Mouse (Mus musculus) lung, postnatal 0 days (tissue): ENCODE data around the gene Sfxn3. TPM values are rescaled to one million over a fixed set of nuclear protein-coding genes. Genes with fewer than 3 reads are reported as not detected.
A peak's percentile ranks its signal among the peaks of the same experiment; 100 is the strongest.

Experiments used
- ATAC-seq: fragments of 200-750 bp; cut with Nextera tagmentation; 2 replicates; pipeline ENCODE4 v1.8.0; 2017; ENCODE audit warnings: moderate library complexity
- DNase-seq: peaks from one replicate; pipeline ENCODE4 v3.0.0-alpha.2; 2016; ENCODE audit warnings: low spot score
- H3K27ac ChIP-seq: fragments of 300-500 bp; sonication (generic); 2 replicates; pipeline ENCODE4 v1.5.1; 2014; ENCODE audit warnings: antibody characterized with exemption, mild to moderate bottlenecking, low read length, mixed read lengths
- H3K27me3 ChIP-seq: fragments of 300-500 bp; sonication (generic); replicated peaks from 2 replicates; pipeline ENCODE4 v1.6.1; 2014; ENCODE audit warnings: low read length, mixed read lengths; ENCODE audit not compliant: insufficient read depth
- H3K36me3 ChIP-seq: fragments of 300-500 bp; sonication (generic); 2 replicates; pipeline ENCODE4 v1.6.1; 2014; ENCODE audit warnings: low read length, mixed read lengths; ENCODE audit not compliant: insufficient read depth
- H3K4me1 ChIP-seq: fragments of 300-500 bp; sonication (generic); 2 replicates; pipeline ENCODE4 v1.6.1; 2014; ENCODE audit warnings: antibody characterized with exemption, low read depth, low read length, mixed read lengths; ENCODE audit not compliant: insufficient read depth
- H3K4me2 ChIP-seq: fragments of 300-500 bp; sonication (generic); replicated peaks from 2 replicates; pipeline ENCODE4 v1.6.1; 2014; ENCODE audit warnings: low read depth, mild to moderate bottlenecking, low read length, moderate library complexity, mixed read lengths
- H3K4me3 ChIP-seq: fragments of 300-500 bp; sonication (generic); 2 replicates; pipeline ENCODE4 v1.5.1; 2014; ENCODE audit warnings: low read depth, low read length
- H3K9ac ChIP-seq: fragments of 300-500 bp; sonication (generic); replicated peaks from 2 replicates; pipeline ENCODE4 v1.6.1; 2014; ENCODE audit warnings: low read depth, mild to moderate bottlenecking
- H3K9me3 ChIP-seq: fragments of 300-500 bp; sonication (generic); 2 replicates; pipeline ENCODE4 v1.6.1; 2016; ENCODE audit warnings: low read length, mixed read lengths
- CTCF ChIP-seq: IDR thresholded peaks from 2 replicates; pipeline ENCODE4 v1.5.1; 2016; ENCODE audit warnings: antibody characterized with exemption, mild to moderate bottlenecking
- EP300 ChIP-seq: IDR thresholded peaks from 2 replicates; pipeline ENCODE4 v1.6.1; 2016; ENCODE audit warnings: antibody characterized with exemption, mild to moderate bottlenecking, control low read depth
- WGBS: fragments of 180-500 bp; shearing (Covaris S2); extraction: QIAGEN DNeasy Blood & Tissue Kit; methylation state at CpG from one replicate; pipeline ENCODE4 v1.1.7; 2014; 5-methylcytosine and 5-hydroxymethylcytosine counted together
- polyA plus RNA-seq: library from polyadenylated mRNA; unstranded; fragments of >200 nt; fragmentation: Nextera tagmentation; extraction: Ambion mirVana; gene quantifications from 2 replicates; pipeline ENCODE4 v1.2.1, GENCODE M21; 2015

Sfxn3 gene
- 45.6 and 53.0 TPM in 2 replicates for polyA plus RNA-seq

DNA sequence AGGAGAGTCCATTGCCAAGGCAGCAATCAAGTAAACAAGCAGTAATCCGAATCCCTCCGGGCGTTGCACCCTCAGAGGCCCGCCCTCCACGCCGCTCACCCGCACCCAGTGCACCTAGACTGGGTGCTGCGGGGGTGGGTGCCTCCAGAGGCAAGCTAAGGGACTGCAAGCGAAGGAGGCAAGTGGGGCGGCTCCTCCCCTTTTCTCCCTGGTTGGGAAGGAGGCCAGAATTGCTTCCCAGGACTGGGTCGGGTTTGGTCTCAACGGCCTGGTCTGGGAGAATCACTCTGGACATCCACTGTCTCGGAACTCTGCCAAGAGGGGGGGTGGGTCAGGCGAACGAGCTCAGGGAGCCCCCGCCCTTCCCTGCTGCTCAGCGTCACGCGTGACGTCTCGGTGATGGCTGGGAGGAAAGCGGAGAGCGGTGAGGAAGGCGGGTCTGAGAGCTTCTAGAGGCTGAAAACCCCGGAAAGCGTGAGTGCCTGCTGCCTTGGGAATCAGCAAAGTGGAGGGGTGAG is at the start of gene Sfxn3:
Gene Sfxn3 (plus strand): TSS at position 87 of the 518 bp plus-strand sequence.
- ATAC-seq: peak; percentile 82
- no peaks in the 10 kb centered on the region for H3K9me3 ChIP-seq
- peaks cover 11% of the 10 kb centered on the region; the same call in 1 of the 2 replicates for H3K36me3 ChIP-seq
- peaks cover 7% of the 10 kb centered on the region for H3K4me1 ChIP-seq
- 0 out of 2 replicates have a peak, but pooled peaks have one; percentile 33 for TF ChIP-seq EP300
- TF ChIP-seq CTCF: peak; percentile 83
- DNase-seq: peak; percentile 97
- peak within 1 kb of the TSS; percentile 65 for H3K9ac ChIP-seq
- peak within 1 kb of the TSS; percentile 99 for H3K27ac ChIP-seq
- peak within 1 kb of the TSS; percentile 67 for H3K4me2 ChIP-seq
- WGBS: 0% methylated on average over 26 of the region's 26 CpGs
- peak within 1 kb of the TSS; percentile 57 for H3K4me3 ChIP-seq
- peaks cover 17% of the 10 kb centered on the region; the same call in 1 of the 2 replicates for H3K27me3 ChIP-seq

- DNase-seq (no peak), ATAC-seq (no peak)
- Histone ChIP-seq H3K9ac (no peak overlapping the region), H3K4me2 (no peak overlapping the region), H3K27me3 (no peaks in the 10 kb centered on the region), H3K36me3 (no peaks in the 10 kb centered on the region), H3K4me1 (no peaks in the 10 kb centered on the region), H3K4me3 (no peak overlapping the region), H3K27ac (no peak overlapping the region), H3K9me3 (no peaks in the 10 kb centered on the region)
- no peak for TF ChIP-seq CTCF
- no peak for TF ChIP-seq EP300
- 76% methylated on average over 11 of the region's 11 CpGs for WGBS
Observed at GRCm38 (mm10) chr19:44997786-44998185, 49.5 kb upstream of the Sfxn3 start.

DNA sequence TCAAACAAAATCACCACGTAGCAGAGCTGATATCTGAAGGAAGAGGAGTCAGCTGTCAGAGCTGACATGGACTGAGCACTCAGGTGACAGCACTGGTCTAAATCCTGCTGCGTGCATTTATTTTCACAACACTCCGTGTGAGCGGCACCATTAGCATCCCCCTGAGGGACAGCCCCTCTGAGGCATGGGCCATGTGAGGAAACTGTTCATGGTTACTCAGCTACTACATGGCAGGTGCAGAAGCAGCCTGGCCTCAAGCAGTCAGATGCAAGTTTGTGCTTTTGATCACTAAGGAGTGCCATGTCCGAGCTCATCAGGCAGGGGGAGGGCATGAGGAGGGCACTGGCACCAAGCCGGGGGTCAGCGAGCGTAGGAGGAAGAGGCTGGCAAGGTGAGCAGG is 47.7 kb upstream of the Sfxn3 start:
- H3K27me3 ChIP-seq: no peaks in the 10 kb centered on the region
- no peak overlapping the region for H3K4me2 ChIP-seq
- 78% methylated on average over 8 of the region's 8 CpGs for whole genome bisulfite sequencing
- no peak overlapping the region for H3K9ac ChIP-seq
- no peaks in the 10 kb centered on the region for H3K36me3 ChIP-seq
- no peaks in the 10 kb centered on the region for H3K4me1 ChIP-seq
- DNase-seq: no peak
- ATAC-seq: no peak
- no peaks in the 10 kb centered on the region for H3K9me3 ChIP-seq
- H3K27ac ChIP-seq: no peak overlapping the region
- no peak overlapping the region for H3K4me3 ChIP-seq
- TF ChIP-seq EP300 (no peak), CTCF (no peak)

GRCm38 (mm10) chr19:45002301-45002700 is 45.0 kb upstream of the Sfxn3 start:
- no peak overlapping the region for H3K9ac ChIP-seq
- ATAC-seq: no peak
- WGBS: 67% methylated on average over 3 of the region's 3 CpGs
- H3K27ac ChIP-seq: no peak overlapping the region
- no peak overlapping the region for H3K4me3 ChIP-seq
- no peak overlapping the region for H3K4me2 ChIP-seq
- no peaks in the 10 kb centered on the region for H3K9me3 ChIP-seq
- DNase-seq: no peak
- H3K36me3 ChIP-seq: no peaks in the 10 kb centered on the region
- no peaks in the 10 kb centered on the region for H3K27me3 ChIP-seq
- TF ChIP-seq CTCF (peak; percentile 46), EP300 (no peak)
- H3K4me1 ChIP-seq: peaks cover 11% of the 10 kb centered on the region

GRCm38 (mm10) chr19:45003740-45004516 is 43.4 kb upstream of the Sfxn3 start:
- Histone ChIP-seq H3K9ac (no peak overlapping the region), H3K4me2 (no peak overlapping the region), H3K4me3 (no peak overlapping the region), H3K27me3 (no peaks in the 10 kb centered on the region), H3K9me3 (no peaks in the 10 kb centered on the region), H3K4me1 (peaks cover 14% of the 10 kb centered on the region), H3K27ac (no peak overlapping the region), H3K36me3 (no peaks in the 10 kb centered on the region)
- DNase-seq (no peak), ATAC-seq (no peak)
- 89% methylated on average over 7 of the region's 7 CpGs for WGBS
- no peak for TF ChIP-seq EP300
- TF ChIP-seq CTCF: no peak

DNA sequence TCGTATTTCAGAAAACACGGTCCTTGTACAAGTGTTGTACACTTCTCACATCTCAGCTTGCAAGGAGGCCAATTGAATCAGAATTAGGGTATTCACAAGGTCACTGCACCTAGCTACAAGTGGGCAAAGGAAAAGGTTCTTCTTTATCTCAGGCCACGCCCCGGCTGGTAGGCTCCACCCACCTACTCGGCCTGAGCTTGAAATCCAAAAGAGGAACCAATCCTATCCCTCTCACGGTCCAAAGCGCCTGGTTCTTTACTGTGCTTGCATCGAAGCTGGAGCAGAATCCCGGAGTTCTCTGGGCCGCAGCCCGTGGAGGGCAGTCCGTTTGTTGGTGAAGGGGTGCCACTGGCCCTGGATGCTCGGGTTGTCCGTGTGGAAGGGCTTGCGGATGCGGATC is 41.9 kb upstream of the Sfxn3 start, which contains the start of gene Twnk:
Gene Twnk (plus strand): TSS at position 220 of the 400 bp plus-strand sequence.
- WGBS: 11% methylated on average over 16 of the region's 16 CpGs
- peak within 1 kb of the TSS; percentile 82 for H3K9ac ChIP-seq
- ATAC-seq: no peak

More for the DNA sequence above, 41.9 kb upstream of the Sfxn3 start, which contains the start of gene Twnk:
- no peaks in the 10 kb centered on the region for H3K9me3 ChIP-seq
- no peak for TF ChIP-seq EP300
- TF ChIP-seq CTCF: no peak
- no peaks in the 10 kb centered on the region for H3K27me3 ChIP-seq
- no peaks in the 10 kb centered on the region; the same call in 1 of the 2 replicates for H3K36me3 ChIP-seq
- DNase-seq: peak; percentile 69
- H3K4me3 ChIP-seq: peak within 1 kb of the TSS; percentile 96
- peak within 1 kb of the TSS; percentile 90 for H3K4me2 ChIP-seq
- peak within 1 kb of the TSS; percentile 85 for H3K27ac ChIP-seq
- peaks cover 14% of the 10 kb centered on the region for H3K4me1 ChIP-seq
